Mouse (Mus musculus): ENCODE data around the gene Txndc11.

DNA sequence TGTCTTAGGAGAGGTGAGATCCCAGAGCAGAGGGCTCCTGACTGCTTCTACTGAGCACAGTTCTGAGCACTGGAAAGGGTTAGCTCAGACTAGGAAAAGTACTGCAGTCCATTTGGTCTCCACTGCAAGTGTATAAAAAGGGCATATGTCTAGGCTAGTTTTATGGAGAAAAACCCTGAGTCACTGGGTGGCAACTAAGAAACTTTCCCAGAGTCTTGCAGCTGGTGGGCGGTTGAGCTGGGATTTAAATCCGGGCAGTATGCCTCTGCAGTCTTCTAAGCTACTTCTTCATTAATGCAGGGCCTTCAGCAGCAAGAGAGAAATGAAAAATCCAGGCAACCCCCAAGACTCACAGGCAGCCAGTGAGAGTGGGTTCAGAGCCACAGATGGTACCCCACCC lies 84.2 kb downstream of the Txndc11 start:
- no peak for TF ChIP-seq POLR2A (IDR thresholded peaks at IDR 0.05; ENCODE audit: low read depth, low read length)
- no peak for TF ChIP-seq CTCF (IDR thresholded peaks at IDR 0.05; ENCODE audit: borderline replicate concordance, insufficient read depth, low read length)

All from embryonic fibroblast, embryonic 13.5 days (primary cell).